Mouse (Mus musculus): Measurements from ENCODE around the gene Lclat1.

DNA sequence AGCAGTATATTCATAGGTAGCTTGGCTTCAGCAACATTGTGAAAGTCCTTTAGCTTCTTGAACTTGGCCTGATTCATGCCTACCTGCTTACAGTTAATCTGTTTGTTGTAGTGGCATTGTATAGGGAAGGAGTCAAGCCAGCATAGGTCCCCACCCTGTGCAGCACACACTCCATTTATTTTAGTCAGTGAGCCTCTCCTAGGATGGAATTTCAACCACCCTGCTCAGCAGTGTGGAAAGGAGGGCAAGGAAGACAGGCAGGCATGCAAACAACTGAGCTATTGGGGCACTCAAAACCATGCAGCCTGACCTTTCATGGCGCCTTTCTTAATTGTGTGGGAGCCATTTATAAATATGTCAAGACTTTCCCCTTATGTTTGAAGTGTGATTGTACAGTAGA, 92.6 kb downstream of the Lclat1 start:
- TF ChIP-seq E2F4 (IDR thresholded peaks at IDR 0.05; ENCODE audit: insufficient read depth) = no peak
- TF ChIP-seq POLR2A (IDR thresholded peaks at IDR 0.05; ENCODE audit: insufficient read length, low read depth) = no peak
- no peak for TF ChIP-seq MYOG (IDR thresholded peaks at IDR 0.05; ENCODE audit: control insufficient read depth in 1 of 3, insufficient read depth in 1 of 3, insufficient read length in 2 of 3, low read depth in 2 of 3)
- TF ChIP-seq CEBPB (IDR thresholded peaks at IDR 0.05; ENCODE audit: insufficient read depth, poor library complexity, severe bottlenecking) = no peak
- no peak for TF ChIP-seq TCF12 (IDR thresholded peaks at IDR 0.05; ENCODE audit: insufficient read depth, poor library complexity, severe bottlenecking)
- TF ChIP-seq MAX (IDR thresholded peaks at IDR 0.05; ENCODE audit: low read depth) = no peak
